Mouse (Mus musculus) large intestine, adult 2 months (tissue): ENCODE measurements at regions not wholly inside any gene's neighbourhood (a gene's known extent, or its start where the extent isn't known, plus 50 kb on each side); places are given as distances from the start of the nearest gene placed in this dataset.

Experiments used
- DNase-seq: peaks from one replicate; pipeline ENCODE4 v3.0.0-alpha.2; 2012; ENCODE audit warnings: low read depth, low spot score
- WGBS: fragments of 180-500 bp; shearing (Covaris S2); methylation state at CpG from one replicate; pipeline ENCODE4 v1.1.7; 2018; 5-methylcytosine and 5-hydroxymethylcytosine counted together

DNA sequence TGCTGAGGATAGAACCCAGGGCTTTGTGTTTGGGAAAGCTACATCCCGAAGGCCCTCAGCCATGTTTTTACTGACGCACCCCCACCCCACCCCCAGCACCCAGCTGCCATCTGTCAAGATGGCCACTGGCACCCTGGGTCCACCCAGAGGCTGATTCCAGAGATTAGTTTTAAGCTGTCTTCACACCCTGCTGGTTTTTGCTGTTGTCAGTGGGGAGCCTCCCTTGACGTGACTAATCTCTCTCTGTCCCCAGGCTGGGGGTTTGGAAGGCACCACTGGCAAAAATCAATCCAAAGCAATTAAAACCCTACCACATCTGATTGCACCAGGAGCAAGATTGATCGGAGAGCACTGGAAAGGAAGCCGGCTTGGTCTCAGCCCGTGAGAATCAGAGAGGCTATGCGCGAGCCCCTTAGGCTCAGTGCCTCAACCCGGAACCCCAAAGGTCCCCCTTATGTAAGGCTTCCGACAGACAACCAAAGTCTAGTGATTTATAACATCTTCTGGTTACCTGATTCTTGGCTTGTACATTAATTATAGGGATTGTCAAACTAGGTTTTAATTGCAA, 59.7 kb upstream of the Kazn start:
- 86% methylated on average over 10 of the region's 10 CpGs for WGBS
- DNase-seq, result no peak

GRCm38 (mm10) chr4:142292760-142293159, 53.6 kb upstream of the Kazn start:
- WGBS, result 75% methylated on average over 7 of the region's 7 CpGs

DNA sequence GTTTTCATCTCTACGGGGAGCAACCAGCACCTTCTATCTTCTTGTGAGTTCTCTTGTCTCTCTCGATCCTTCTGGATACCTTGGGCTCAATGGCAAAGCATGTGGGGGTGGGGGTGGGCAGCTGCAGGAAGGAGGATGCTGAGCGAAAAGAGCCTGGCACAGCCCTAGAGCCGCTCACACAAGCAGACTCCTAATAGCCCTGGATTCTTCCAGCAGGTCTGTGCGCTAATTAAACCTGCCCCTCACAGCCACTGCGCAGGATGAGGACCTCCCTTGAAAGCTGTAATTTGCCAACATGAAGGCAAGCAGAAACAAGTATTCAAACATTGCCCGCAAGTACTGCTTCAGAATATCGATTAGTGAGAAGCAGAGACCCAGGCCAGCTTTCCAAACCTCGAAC, 53.1 kb upstream of the Kazn start:
- 81% methylated on average over 9 of the region's 9 CpGs for WGBS
- DNase-seq, result no peak

More at GRCm38 (mm10) chr4:142292760-142293159, 53.6 kb upstream of the Kazn start:
- no peak for DNase-seq

DNA sequence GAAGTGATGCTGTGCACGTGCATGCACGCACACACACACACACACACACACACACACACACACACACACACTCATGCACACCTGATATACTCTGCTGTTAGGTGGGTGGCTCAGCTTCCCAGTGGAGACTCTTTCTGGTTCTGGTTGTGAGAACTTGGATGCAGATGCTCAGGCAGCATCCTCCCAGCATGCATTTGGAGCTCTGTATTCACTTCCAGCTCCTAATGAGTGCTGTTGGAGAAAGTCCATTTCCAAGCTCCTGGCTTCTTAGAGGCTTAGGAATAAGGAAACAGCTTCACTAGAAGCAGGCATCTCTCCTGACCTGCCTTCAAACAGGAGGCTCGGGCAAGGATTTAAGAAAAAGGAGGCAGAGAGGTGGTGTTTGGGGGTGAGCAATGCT, 52.2 kb upstream of the Kazn start:
- WGBS, result 75% methylated on average over 3 of the region's 3 CpGs
- no peak for DNase-seq
